Mouse (Mus musculus) kidney, adult 2 months (tissue): ENCODE measurements around the gene Dlgap5.

Experiments used
- CTCF ChIP-seq: fragments of 200-500 bp; conservative IDR thresholded peaks from 2 replicates; pipeline ENCODE4 v1.5.1; 2011; ENCODE audit warnings: low read depth, mild to moderate bottlenecking, control low read depth, low read length, moderate library complexity, mixed read lengths; ENCODE audit not compliant: insufficient read depth, insufficient read length
- POLR2A ChIP-seq: fragments of 200-500 bp; IDR thresholded peaks from one replicate; pipeline ENCODE4 v1.6.1; 2011; ENCODE audit warnings: low read depth, low read length, control low read depth

- TF ChIP-seq CTCF (no peak), POLR2A (no peak)
These were observed 77.8 kb downstream of the Dlgap5 start for GRCm38 (mm10) chr14:47340231-47340925.
